Mouse (Mus musculus): ENCODE measurements around the gene Ran.

Ran gene

DNA sequence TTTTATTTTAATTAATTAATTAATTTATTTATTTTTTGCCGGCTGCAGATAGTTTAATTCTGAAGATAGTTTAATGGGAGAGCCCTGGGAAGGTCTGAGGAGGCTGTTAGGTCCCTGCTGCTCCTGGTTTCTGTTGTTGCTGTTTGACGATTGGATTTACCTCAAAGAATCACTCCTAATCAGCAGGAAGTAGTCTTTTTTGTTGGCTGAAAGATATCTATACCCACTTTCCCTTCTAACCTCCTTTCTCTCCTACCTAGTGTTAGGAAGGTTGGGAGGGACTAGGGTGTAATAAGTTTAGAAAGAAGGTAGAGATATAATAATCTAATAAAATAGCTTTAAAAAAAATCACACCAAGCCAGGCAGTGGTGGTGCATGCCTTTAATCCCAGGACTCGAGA lies 4.8 kb upstream of the Ran start:
- no peak for DNase-seq (ENCODE audit: low read depth in 1 of 2, low spot score in 2 of 2)

DNA sequence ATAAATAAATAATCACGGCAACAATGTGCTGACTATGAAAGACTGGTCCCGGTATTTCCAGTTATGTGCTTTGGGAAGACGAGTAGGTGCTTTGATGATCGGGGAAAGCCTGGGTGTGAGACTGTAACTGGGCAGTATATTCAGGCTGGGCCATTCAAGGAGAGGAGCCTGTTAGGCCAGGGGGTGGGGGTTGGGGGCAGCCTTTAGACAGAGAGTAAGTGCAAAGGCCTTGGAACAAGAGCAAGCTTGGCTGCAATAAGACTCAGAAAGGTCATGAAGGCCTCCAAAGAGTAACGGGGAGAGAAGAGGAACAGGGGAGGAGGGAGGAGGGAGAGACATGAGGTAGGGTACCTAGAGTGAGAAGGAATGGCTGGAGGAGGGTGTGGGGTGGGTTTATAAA lies 4.3 kb upstream of the Ran start:
- DNase-seq (ENCODE audit: low read depth in 1 of 2, low spot score in 2 of 2): no peak

DNA sequence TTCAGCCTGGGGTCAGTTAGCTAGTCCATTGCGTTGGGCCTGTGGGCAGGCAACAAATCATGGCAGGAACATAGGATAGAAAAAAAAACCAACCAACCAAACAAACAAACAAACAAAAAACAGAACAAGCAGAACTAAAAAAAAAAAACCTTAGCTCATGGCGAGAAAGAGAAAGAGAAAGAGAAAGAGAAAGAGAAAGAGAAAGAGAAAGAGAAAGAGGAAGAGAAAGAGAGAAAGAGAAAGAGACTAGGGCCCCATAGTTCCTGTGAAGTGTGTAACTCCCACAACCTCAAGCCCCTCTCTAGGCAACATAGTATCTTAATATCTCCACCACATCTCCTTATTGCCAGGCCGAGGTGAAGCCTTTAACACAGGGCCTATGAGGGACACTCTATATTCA lies 3.5 kb upstream of the Ran start:
- no peak for DNase-seq (ENCODE audit: low read depth in 1 of 2, low spot score in 2 of 2)

DNA sequence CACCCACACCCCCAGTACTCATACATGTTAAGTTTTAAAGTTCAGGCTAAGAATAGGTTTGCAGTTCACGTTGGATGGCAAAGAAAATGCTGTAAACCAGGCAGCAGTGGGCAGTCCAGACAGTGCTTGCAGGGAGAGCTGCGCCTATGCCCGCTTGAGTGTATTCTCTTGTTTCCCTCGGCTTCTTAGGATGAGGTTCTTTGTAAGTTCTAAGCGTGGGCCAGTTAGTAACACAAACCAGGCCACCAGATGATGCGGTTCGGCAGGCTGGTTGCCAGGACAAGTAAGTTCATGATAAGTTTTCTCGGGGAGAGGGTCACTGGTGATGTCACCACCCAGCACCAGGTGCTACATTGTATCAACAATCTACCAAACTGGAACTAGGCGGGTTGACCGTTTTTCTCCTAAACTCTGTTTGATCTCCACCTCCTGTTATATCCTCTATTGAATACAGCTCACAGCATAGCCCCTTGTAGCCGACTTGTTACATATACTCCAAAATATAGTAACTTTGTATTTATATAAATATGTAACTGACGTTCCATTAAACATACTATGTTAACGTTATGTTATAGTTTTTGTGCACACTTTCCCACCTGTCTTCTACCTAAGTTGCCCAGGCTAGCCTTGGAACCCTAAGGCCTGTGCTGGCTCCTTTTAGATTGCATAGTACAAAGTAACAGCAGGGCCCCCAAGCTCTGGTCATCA lies 933 bp upstream of the Ran start:
- no peak for DNase-seq (ENCODE audit: low read depth in 1 of 2, low spot score in 2 of 2)

DNA sequence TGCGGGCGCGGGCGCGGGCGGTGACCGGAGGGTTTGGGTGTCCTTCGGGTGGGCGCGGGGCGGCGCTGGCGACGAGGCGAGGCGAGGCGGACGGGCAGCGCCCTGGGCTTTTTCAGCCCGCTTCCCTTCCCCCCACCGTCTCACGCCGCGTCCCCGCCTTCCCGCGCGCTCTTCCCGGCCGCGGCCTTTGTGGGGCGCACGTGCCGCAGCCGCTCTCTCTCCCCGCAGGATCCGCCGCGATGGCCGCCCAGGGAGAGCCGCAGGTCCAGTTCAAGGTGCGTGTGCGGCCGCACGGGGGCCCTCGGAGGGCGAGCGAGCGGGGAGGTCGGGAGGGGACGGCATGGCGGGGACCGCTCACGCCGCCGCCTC lies 415 bp downstream of the Ran start:
- DNase-seq (ENCODE audit: low read depth in 1 of 2, low spot score in 2 of 2): no peak

GRCm38 (mm10) chr5:129020731-129021130 lies 862 bp downstream of the Ran start:
- peak in 1 of 2 experiments; percentile 6 for DNase-seq (ENCODE audit: low read depth in 1 of 2, low spot score in 2 of 2)

- no peak for DNase-seq (ENCODE audit: low read depth in 1 of 2, low spot score in 2 of 2)
Observed at GRCm38 (mm10) chr5:129025048-129025447, 5.2 kb downstream of the Ran start.

DNA sequence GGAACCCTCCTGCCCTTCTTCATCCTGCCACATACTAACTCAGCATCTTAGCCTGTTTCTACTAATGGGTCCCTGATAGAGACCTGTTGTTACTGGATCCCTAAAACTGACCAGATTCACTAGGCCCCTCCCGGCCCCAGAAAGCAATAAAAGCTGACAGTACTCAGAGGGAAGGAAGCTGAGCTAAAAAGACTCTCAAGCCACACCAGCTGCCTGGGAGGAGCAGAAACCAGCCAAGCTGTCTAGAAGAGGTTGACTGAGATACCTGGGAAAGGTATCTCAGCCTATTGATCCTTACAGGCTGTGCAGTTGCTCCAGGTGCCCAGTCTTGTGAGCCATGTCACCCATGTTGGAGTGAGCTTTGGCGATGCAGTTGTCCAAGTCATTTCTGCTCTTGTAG lies 5.9 kb downstream of the Ran start:
- no peak for DNase-seq (ENCODE audit: low read depth in 1 of 2, low spot score in 2 of 2)

- DNase-seq (ENCODE audit: low read depth in 1 of 2, low spot score in 2 of 2): no peak
Observed at GRCm38 (mm10) chr5:129026171-129026570, 6.3 kb downstream of the Ran start.

GRCm38 (mm10) chr5:129026637-129027036 lies 6.8 kb downstream of the Ran start:
- DNase-seq (ENCODE audit: low read depth in 1 of 2, low spot score in 2 of 2): no peak

DNA sequence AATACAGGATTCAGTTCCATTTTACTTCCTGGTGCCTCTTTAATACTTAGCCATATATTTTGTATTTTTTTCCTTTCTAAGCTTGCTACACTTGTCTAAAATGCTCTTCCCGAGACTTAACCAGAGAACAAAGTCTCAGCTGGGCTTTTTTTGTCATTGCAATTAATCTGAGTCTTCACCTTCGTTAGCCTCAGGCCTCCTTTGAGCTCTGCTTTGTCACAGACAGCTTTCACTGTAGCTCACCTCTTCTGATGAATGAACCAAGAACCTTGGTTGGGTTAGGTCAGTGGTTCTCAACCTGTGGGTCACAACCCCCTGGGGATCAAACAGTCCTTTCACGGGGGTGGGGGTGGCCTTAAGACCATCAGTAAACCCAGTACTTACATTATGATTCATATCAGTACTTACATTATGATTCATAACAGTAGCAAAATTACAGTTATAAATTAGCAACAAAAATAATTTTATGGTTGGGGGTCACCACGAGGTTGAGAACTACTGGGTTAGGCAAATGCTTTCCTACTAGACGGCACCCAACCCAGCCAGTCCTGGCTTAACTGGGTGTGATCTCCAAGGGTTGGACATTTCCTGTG lies 9.4 kb downstream of the Ran start:
- no peak for DNase-seq (ENCODE audit: low read depth in 1 of 2, low spot score in 2 of 2)

DNA sequence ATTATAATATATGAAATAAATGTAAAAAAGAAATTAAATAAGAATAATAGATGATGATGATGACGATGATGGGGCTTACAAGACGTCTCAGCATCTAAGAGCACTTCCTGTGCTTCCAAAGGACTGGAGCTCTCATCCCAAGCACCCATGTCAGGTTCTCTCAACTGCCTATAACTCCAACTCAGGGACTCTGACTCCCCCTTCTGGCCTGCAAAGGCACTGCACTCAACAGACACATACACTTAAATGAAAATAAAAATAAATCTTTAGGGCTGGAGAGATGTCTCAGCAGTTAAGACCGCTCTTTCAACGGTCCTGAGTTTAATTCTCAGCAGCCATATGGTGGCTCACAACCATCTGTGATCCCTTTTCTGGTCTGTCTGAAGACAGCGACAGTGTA lies 16.8 kb downstream of the Ran start:
- no peak for DNase-seq (ENCODE audit: low read depth in 1 of 2, low spot score in 2 of 2)

DNA sequence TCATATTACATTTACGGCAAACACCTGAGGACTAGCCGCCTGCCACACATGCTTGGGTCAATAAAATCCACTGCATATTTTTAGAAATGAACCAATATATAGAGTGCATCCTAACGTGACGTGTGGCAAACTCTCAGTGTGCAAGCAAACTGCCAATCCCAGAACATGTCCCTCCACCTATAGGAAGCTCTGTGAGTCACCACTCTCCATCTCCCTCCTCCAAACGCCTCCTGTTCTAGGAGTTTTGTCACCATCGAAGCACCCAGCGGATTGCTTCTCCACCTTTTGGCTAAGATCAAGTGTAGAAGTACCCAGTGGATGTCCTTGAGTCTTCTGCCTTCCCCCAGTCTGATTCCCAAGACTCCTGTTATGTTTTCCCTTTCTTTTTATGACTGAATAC lies 17.9 kb downstream of the Ran start:
- DNase-seq (ENCODE audit: low read depth in 1 of 2, low spot score in 2 of 2): no peak

DNA sequence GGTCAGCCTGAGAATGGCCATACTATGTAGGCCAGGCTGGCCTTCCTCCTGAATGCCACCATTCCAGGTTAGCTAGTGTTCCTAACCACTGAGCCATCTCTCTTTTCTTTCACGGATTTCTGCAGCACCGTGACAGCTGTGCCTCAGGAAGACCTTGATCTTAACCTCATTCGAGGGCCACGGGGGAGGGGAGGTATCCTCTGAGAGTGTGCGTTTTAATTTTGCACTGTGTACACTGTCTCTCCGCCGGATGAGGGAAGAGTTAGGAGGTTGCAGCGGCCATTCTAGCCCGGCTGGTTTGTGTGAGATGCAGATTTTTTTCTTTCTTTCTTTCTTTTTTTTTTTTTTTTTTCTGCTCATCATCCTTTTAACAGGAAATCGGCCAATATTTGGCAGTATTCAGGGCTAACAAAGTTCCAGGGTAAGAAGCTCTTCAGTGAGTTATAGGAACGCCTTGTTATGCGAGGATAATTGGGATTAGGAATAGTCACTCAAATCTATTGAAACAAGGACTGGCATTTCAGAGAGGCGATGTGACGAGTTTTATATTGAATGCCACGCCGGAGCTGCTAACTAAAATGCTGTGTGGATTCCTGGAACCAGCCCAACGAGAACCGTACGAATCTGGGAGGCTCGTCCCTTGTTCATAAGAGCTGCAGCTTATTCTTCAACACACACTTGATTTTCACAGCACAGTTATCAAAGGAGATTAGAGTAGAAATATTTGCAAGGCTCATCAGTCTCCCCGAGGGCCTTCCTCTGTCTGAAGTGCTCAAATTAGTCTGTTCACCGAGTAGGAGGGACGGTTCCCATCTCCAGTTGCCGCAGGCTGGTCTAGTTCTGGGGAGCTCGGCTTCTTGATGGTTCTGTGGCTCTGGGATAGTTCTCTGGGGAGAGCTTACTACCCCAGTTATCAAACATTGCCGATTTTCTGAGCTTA lies 26.0 kb downstream of the Ran start:
- DNase-seq (ENCODE audit: low read depth in 1 of 2, low spot score in 2 of 2): no peak

DNA sequence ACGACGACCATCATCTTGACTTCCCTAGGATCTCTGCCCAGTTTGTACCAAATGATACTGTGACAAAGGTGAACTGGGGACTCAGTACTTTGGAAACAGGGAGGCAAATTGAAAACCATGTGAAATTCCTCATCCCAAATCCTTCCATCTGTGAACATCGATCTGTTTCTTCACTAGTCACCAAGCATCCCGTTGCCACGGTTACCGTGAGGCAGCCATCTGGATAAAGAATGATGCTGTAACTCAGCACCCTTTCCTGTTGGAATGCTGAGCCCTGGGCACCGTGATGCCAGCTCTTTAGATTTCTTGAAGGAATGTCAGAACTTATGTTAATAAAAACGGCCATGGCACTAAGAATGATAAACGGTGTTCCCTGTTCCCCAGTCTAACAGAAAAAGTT lies 29.5 kb downstream of the Ran start:
- DNase-seq (ENCODE audit: low read depth in 1 of 2, low spot score in 2 of 2): no peak

DNA sequence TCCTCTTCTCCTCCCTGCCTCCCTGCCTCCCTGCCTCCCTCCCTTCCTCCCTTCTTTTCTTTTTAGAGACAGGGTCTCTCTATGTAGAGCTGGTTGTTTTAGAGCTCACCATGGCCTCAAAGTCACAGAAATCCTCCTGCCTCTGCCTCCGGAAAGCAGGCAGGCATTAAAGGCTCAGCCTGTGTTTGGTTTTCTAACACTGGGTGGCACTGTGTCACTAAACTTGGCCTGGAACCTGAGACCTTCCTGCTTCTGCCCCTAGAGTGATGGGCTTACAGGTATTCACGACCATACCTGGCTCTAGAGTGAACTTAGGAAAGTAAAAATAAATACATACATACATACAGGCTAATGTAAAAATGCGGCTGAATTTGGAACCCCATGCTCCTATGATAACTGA lies 32.0 kb downstream of the Ran start:
- no peak for DNase-seq (ENCODE audit: low read depth in 1 of 2, low spot score in 2 of 2)

DNA sequence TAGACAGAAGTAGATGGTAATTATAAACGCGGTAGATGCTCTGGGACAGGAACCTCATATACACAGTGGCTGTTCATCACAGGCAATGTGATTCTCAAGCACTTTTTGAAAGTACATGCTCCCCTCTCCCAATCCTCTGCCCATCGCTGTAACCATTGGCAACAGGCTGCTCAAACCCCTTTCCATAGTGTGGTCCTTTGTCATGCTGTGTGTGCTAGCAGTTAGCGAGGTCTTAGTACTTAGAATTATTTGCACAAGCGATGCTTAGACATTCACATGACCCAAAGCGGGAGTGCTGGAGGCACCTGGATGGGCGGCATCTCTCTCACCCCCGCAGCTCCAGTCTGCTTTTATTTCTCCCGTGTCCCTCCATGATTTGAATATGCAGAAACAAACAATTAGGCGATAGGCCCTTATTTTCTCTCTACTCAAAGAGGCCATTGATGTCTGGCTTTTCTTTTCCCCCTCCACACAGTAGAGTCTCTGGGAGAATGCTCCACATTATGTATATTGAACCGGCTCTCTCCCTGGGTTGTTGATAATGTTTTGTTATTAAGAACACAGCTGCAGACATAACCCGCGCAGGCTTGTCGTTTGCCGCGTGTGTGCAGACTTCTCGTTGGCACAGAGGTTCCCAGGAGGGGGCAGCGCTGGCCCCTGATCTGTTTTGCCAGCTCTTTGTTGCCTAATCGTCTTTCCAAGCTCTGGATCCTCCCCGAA lies 32.9 kb downstream of the Ran start:
- DNase-seq (ENCODE audit: low read depth in 1 of 2, low spot score in 2 of 2): no peak

DNA sequence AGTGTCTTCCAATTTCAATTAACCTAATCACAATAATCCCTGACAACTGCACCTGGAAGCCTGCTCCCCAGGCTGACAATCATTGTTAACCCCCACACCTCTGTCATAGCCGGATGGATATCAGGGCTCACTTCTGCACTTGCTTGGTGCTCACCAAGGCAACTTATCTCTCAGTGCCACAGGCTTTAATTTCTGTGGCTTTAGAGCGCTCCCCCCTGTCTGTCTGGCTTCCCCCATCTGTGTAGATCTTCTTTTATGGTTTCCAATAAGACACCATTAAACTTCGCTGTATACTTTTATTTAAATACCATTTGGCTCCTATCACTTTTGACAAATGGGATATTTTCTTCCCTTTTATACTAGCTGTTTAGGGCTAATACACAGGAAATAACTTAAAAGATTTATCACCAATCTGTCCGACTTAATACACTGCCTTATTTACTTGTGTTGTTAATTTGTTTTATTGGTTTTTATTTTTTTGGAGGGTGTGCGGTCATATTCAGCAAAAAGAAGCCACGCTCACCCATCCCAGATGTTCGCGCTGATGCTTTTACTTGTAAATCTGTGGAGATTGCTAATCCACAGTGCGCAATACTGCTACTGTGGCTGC lies 34.9 kb downstream of the Ran start:
- DNase-seq (ENCODE audit: low read depth in 1 of 2, low spot score in 2 of 2): no peak

DNA sequence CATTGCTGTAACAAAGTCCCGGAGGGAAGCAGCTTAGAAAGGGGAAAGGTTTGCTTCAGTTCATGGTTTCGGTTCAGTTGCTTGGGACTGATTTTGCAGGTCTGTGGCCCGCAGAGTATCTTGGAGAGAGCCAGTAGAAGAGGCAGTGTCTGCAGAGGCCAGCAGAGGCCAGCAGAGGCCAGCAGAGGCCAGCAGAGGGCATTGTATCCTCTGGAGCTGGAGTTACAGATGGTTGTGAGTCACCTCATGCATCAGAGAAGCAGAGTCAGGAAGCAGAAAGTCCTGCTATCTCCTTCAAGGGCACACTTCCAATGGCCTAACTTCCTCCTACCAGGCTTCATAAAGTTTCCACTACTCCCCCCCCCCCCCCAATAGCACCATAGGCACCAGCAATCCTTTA lies 39.2 kb downstream of the Ran start:
- no peak for DNase-seq (ENCODE audit: low read depth in 1 of 2, low spot score in 2 of 2)

GRCm38 (mm10) chr5:129061579-129061978 lies 41.7 kb downstream of the Ran start:
- no peak for DNase-seq (ENCODE audit: low read depth in 1 of 2, low spot score in 2 of 2)

All from monocyte, adult 2 months (primary cell).